Mouse (Mus musculus): Measurements from ENCODE around the gene Zfp3. TPM values are rescaled to one million over a fixed set of nuclear protein-coding genes. Genes with fewer than 3 reads are reported as not detected.

Zfp3 gene
- polyA plus RNA-seq (2021): 7.9 TPM

DNA sequence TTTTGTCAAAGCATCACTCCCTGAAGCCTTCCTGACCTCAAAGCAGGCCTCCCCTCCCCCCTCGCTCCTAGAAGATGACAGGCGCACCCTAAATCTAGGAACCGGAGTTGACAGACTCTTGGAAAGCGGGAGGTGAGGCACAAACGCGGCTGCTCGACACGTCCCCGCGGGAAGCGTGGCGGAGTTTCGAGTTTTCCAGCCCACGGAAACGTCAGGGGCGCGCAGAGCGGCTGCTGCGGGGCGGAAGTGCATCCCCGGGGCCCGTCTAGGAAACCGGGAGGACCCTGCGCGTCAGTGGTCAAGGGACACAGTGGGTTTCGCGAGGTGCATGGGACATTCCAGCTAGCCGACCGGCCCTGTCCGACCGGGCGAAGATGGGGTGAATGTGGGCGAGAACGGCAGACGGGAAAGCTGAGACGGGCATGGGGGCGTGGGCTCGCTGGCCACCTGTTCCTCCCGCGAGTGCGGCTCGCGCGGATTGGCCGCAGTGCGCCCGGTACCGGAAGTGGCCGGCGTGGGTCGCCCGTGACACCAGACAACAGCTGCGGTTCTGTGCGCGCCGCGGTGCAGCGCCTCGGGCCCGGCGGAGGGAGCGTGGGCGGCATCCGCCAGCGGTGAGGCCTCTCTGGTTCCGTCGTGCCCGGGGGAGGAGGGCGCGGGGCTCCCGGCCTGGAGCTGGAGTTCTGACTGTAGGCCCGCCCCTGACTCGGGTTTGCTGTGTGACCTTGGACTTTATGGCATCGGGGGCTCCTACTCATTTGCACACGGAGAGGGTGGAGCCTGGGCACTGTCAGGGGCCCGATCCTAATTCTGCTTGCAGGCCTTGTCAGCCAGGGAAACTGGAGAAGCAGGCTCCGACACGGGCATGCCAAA is at the start of gene Zfp3:
Gene Zfp3, plus strand, starts transcription at position 274 of the 873 bp plus-strand sequence.
- TF ChIP-seq CTCF (IDR thresholded peaks at IDR 0.05): no peak
- ATAC-seq (peak; percentile 83), DNase-seq (ENCODE audit: low read depth, low spot score) (no peak)
- POLR2A ChIA-PET: interaction anchor here (0.6 to 0.9 kb wide), 2 partner anchors 9 to 80 kb away, joined by 3 read pairs; no protein-coding TSS in a partner anchor
- in situ Hi-C loops (cut with MboI; ENCODE audit: low pct_unique_long_range_greater_than_20kb): no loop called here
- no peaks in the 10 kb centered on the region for H3K27me3 ChIP-seq
- CTCF ChIA-PET: no interaction called here

DNA sequence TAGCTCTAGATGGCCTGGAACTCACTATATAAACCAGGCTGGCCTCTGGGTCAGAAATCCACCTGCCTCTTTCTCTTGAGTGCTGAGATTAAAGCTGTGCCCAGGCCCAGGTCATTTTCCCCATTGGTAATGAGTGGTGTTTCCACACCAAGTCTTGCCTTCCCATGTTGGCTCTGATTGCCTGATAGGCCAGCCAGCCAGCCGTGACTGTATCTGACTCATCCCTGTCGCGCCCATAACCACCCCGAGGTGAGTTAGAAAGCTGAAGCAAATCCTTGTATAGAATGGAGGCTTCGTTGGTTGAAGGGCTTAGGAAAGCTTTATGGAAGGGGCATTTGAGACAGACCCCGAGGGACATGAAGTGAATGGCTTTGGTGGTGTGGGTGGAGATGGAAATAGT is 48.2 kb upstream of the Zfp3 start:
- ATAC-seq: peak; percentile 47
- H3K27me3 ChIP-seq: no peaks in the 10 kb centered on the region
- ChIA-PET POLR2A (interaction anchor here (0.7 to 1.0 kb wide), 2 partner anchors 25 to 35 kb away, joined by 3 read pairs; no protein-coding TSS in a partner anchor), CTCF (interaction anchor here (0.8 to 1.4 kb wide), 2 partner anchors 12 to 39 kb away, joined by 4 read pairs; no protein-coding TSS in a partner anchor)
- DNase-seq (ENCODE audit: low read depth, low spot score): peak; percentile 20
- TF ChIP-seq CTCF (IDR thresholded peaks at IDR 0.05): no peak
- in situ Hi-C loops (cut with MboI; ENCODE audit: low pct_unique_long_range_greater_than_20kb): no loop called here

DNA sequence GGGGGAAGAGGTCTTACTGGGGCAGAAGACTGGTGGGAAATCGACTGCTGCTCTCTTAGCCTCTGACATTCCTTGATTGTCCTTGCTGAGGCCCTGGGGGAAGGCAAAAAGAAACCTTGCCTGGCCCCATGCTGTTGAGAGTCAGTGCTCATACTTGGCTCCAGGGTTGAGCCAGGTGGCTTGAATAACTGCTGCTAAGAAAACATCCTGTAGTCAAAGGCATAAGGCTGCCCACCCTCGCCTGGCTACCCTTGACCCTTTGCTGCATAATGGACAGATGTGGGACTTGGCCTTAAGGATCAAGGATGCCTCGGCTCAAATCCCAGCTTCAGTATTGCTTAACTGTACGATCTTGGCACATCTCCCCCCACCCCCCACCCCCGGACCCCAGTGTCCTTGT is 45.5 kb upstream of the Zfp3 start:
- CTCF ChIA-PET: interaction anchor here (1.4 kb wide), 1 partner anchor 22 kb away, joined by 3 read pairs; no protein-coding TSS in a partner anchor
- DNase-seq (ENCODE audit: low read depth, low spot score): no peak
- ATAC-seq: no peak
- in situ Hi-C loops (cut with MboI; ENCODE audit: low pct_unique_long_range_greater_than_20kb): no loop called here
- no peak for TF ChIP-seq CTCF (IDR thresholded peaks at IDR 0.05)
- no peaks in the 10 kb centered on the region for H3K27me3 ChIP-seq
- POLR2A ChIA-PET: no interaction called here

GRCm38 (mm10) chr11:70720567-70720966 is 43.4 kb upstream of the Zfp3 start:
- no peak for TF ChIP-seq CTCF (IDR thresholded peaks at IDR 0.05)
- no peaks in the 10 kb centered on the region for H3K27me3 ChIP-seq
- ChIA-PET CTCF (no interaction called here), POLR2A (no interaction called here)
- ATAC-seq (no peak), DNase-seq (ENCODE audit: low read depth, low spot score) (no peak)
- in situ Hi-C loops (cut with MboI; ENCODE audit: low pct_unique_long_range_greater_than_20kb): no loop called here

DNA sequence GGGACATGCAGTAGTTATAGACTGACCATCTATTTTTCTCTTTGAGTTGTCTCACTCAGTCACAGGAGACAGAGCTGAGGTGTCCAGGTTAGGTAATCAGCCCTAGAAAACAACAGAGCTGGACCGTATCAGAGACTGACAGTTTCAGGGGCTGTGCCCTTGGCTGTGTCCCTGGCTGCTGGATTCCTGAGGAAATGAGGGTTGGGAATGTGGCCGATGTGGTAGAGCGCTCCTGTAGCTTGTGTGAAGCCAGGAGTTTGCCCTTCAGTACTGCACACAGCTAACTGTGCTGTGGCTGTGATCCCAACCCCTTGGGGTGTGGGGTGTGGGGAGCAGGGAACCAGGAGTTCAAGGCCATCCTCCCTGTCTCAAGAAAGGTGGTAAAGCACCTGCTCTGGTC is 42.9 kb upstream of the Zfp3 start:
- ChIA-PET CTCF (no interaction called here), POLR2A (no interaction called here)
- DNase-seq (ENCODE audit: low read depth, low spot score) (no peak), ATAC-seq (no peak)
- H3K27me3 ChIP-seq: no peaks in the 10 kb centered on the region
- no peak for TF ChIP-seq CTCF (IDR thresholded peaks at IDR 0.05)
- in situ Hi-C loops (cut with MboI; ENCODE audit: low pct_unique_long_range_greater_than_20kb): no loop called here

DNA sequence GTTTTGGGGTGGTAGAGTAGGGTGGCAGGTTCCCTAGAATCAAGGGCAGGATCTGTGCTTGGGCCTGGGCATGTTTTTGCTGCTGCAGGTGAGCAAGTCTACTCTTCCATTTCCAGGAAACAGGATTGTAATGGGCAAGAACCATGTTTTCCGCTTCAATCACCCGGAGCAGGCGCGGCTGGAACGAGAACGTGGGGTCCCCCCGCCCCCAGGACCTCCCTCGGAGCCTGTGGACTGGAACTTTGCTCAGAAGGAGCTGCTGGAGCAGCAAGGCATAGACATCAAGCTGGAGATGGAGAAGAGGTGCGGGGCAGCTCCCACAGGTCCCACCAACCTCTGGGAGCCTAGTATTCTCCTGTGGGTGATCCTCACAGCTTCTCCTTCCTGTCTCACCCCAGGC is 39.3 kb upstream of the Zfp3 start:
- no peak for ATAC-seq
- POLR2A ChIA-PET: no interaction called here
- DNase-seq (ENCODE audit: low read depth, low spot score): no peak
- CTCF ChIA-PET: no interaction called here
- no peak for TF ChIP-seq CTCF (IDR thresholded peaks at IDR 0.05)
- in situ Hi-C loops (cut with MboI; ENCODE audit: low pct_unique_long_range_greater_than_20kb): no loop called here
- no peaks in the 10 kb centered on the region for H3K27me3 ChIP-seq

GRCm38 (mm10) chr11:70726585-70726984 is 37.4 kb upstream of the Zfp3 start:
- DNase-seq (ENCODE audit: low read depth, low spot score) (no peak), ATAC-seq (no peak)
- CTCF ChIA-PET: no interaction called here
- no peaks in the 10 kb centered on the region for H3K27me3 ChIP-seq
- POLR2A ChIA-PET: interaction anchor here (0.6 kb wide), 1 partner anchor 17 kb away, joined by 3 read pairs; no protein-coding TSS in a partner anchor
- no peak for TF ChIP-seq CTCF (IDR thresholded peaks at IDR 0.05)
- in situ Hi-C loops (cut with MboI; ENCODE audit: low pct_unique_long_range_greater_than_20kb): no loop called here

DNA sequence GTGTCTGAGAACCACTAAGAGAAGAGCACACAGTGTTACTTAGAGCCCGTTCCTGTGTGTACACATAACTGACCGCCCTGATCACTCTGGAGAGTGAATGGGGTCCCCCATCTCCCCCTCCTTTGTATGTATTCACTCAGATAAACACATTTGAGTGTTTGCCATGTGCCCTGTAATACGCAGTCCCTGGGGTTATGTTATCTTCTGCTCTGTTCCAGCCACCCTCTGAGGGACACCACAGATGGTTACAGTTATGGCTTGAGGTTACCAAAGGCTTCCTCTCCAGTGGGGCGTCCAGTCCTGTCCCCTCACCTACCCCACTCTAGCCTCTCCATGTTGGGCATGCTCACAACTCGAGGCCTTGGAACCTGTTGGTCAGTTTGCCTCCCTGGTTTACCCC is 36.6 kb upstream of the Zfp3 start:
- DNase-seq (ENCODE audit: low read depth, low spot score) (no peak), ATAC-seq (no peak)
- no peaks in the 10 kb centered on the region for H3K27me3 ChIP-seq
- no peak for TF ChIP-seq CTCF (IDR thresholded peaks at IDR 0.05)
- POLR2A ChIA-PET: no interaction called here
- in situ Hi-C loops (cut with MboI; ENCODE audit: low pct_unique_long_range_greater_than_20kb): no loop called here
- CTCF ChIA-PET: interaction anchor here (1.2 kb wide), 1 partner anchor 15 kb away, joined by 3 read pairs; no protein-coding TSS in a partner anchor

DNA sequence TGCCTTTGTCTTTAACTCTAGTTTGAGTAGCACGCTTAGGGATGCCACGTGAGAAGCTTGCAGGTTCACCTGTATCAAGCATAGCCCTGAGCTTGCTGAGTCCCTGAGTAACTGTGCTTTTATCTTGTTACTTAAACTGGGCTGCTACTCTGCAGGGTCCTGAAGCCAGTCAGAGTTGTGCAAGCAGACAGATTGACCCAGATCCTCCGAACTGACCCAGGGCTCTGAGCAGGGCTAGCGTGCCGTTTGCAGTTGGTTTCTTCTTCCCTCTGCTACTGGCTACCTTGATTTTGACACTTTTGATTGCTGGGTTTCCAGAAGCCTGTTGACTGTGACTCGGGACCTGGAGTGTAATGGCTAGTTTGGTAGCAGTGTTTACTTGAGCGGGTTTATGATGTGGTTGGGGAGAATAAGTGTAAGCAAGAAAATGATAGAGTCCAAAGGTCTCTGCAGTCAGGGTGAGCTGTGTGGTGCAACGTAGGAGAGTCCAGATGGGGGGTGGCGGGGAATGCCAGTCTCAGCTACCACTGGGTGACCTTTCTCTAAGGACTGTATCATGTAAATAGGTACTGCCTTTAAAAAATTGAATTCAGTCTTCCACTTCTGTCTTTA is 33.5 kb upstream of the Zfp3 start:
- H3K27me3 ChIP-seq: no peaks in the 10 kb centered on the region
- in situ Hi-C loops (cut with MboI; ENCODE audit: low pct_unique_long_range_greater_than_20kb): no loop called here
- no peak for TF ChIP-seq CTCF (IDR thresholded peaks at IDR 0.05)
- no peak for DNase-seq (ENCODE audit: low read depth, low spot score)
- POLR2A ChIA-PET: no interaction called here
- no peak for ATAC-seq
- CTCF ChIA-PET: no interaction called here

DNA sequence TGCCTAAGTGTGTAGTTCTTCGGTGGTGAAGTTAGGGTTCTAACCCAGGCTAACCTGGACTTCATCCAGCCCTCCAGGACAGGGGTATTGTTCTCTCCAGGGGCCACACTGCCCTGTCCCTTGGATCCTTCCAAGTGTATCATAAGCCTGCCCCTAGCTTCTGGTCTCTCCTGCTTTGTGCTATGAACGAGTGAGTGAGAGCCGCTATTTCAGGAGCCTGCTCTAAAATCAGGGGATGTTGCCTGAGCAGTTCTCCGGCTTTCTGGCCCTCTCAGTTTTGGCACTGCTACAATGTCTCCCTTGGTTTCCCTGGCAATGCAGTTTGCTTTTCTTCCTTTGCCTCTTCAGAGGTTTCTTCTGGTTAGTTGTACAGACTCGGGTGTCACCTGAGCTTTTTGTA is 32.8 kb upstream of the Zfp3 start:
- no peak for DNase-seq (ENCODE audit: low read depth, low spot score)

DNA sequence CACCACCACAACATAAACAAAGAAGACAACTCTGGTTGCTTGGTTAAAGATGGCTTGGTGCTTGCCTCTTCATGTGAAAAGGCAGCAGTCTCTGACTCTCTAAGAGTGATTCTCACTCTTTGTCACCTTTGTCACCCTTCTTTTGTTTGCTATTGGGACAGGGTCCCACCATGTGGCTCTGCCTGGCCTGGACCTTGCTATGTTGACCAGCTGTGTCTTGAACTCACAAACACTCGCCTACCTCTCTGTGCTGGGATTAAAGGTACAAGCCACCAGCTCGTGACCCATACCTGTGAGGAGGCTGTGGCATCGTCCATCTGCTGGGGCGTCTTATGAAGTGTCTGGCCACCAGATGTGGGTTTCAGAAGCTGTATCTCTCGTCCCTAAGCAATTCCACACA is 30.8 kb upstream of the Zfp3 start:
- TF ChIP-seq CTCF (IDR thresholded peaks at IDR 0.05): no peak
- DNase-seq (ENCODE audit: low read depth, low spot score): no peak
- CTCF ChIA-PET: interaction anchor here (0.8 to 1.2 kb wide), 3 partner anchors 12 to 104 kb away, joined by 3 read pairs; no protein-coding TSS in a partner anchor
- in situ Hi-C loops (cut with MboI; ENCODE audit: low pct_unique_long_range_greater_than_20kb): no loop called here
- peak; percentile 26 for ATAC-seq
- POLR2A ChIA-PET: interaction anchor here (1.2 kb wide), 1 partner anchor 11 kb away, joined by 3 read pairs; no protein-coding TSS in a partner anchor
- H3K27me3 ChIP-seq: no peaks in the 10 kb centered on the region

More for the DNA sequence above, 32.8 kb upstream of the Zfp3 start:
- no peak for ATAC-seq
- H3K27me3 ChIP-seq: no peaks in the 10 kb centered on the region
- CTCF ChIA-PET: interaction anchor here (0.9 kb wide), 1 partner anchor 15 kb away, joined by 3 read pairs; no protein-coding TSS in a partner anchor
- POLR2A ChIA-PET: no interaction called here
- in situ Hi-C loops (cut with MboI; ENCODE audit: low pct_unique_long_range_greater_than_20kb): no loop called here
- no peak for TF ChIP-seq CTCF (IDR thresholded peaks at IDR 0.05)

Data from Patski (cell line).